Mouse (Mus musculus) testis, postnatal 10 days (tissue): Measurements from ENCODE around the gene Chtop.

Source experiments
- DNase-seq: peaks from one replicate; pipeline ENCODE4 v3.0.0; 2021; ENCODE audit warnings: low spot score

The Chtop gene

GRCm38 (mm10) chr3:90509747-90510123 is 437 bp upstream of the Chtop start:
- DNase-seq = no peak

GRCm38 (mm10) chr3:90508287-90508949 is 880 bp downstream of the Chtop start:
- DNase-seq = no peak

- no peak for DNase-seq
Measured at GRCm38 (mm10) chr3:90506362-90506761, 2.9 kb downstream of the Chtop start.

- DNase-seq = no peak
Measured at GRCm38 (mm10) chr3:90505216-90505615, 4.1 kb downstream of the Chtop start.

- DNase-seq = no peak
Measured at GRCm38 (mm10) chr3:90503444-90503843, 5.9 kb downstream of the Chtop start.

GRCm38 (mm10) chr3:90497597-90497996 is 11.7 kb downstream of the Chtop start:
- DNase-seq = no peak

- no peak for DNase-seq
Measured at GRCm38 (mm10) chr3:90495850-90496525, 13.3 kb downstream of the Chtop start.

GRCm38 (mm10) chr3:90493831-90494540 is 15.3 kb downstream of the Chtop start:
- no peak for DNase-seq

- DNase-seq = no peak
Measured at GRCm38 (mm10) chr3:90491350-90491749, 17.9 kb downstream of the Chtop start.

GRCm38 (mm10) chr3:90490696-90491256 is 18.5 kb downstream of the Chtop start, which contains the start of gene Snapin:
Gene Snapin, minus strand, starts transcription at chr3:90491033.
- DNase-seq = peak; percentile 96

- DNase-seq = no peak
Measured at GRCm38 (mm10) chr3:90488576-90488975, 20.7 kb downstream of the Chtop start.

GRCm38 (mm10) chr3:90486998-90487397 is 22.3 kb downstream of the Chtop start:
- DNase-seq = no peak

- DNase-seq = peak; percentile 94
Measured at GRCm38 (mm10) chr3:90475831-90476611, 33.3 kb downstream of the Chtop start, which contains the start of gene Ilf2. Gene Ilf2, plus strand, starts transcription at chr3:90476126.

GRCm38 (mm10) chr3:90475151-90475830 is 34.0 kb downstream of the Chtop start:
- DNase-seq = no peak

GRCm38 (mm10) chr3:90472213-90472612 is 37.1 kb downstream of the Chtop start:
- DNase-seq = no peak

GRCm38 (mm10) chr3:90467618-90468300 is 41.5 kb downstream of the Chtop start:
- DNase-seq = no peak

GRCm38 (mm10) chr3:90466311-90466766 is 43.0 kb downstream of the Chtop start:
- DNase-seq = peak; percentile 60

- no peak for DNase-seq
Measured at GRCm38 (mm10) chr3:90465686-90466310, 43.5 kb downstream of the Chtop start, which contains the start of gene Npr1. Gene Npr1, minus strand, starts transcription at chr3:90465866.

- peak; percentile 76 for DNase-seq
Measured at GRCm38 (mm10) chr3:90465081-90465685, 44.1 kb downstream of the Chtop start.
